Mouse (Mus musculus) midbrain, embryonic 11.5 days (tissue): Measurements from ENCODE around the gene Zbp1. TPM values are rescaled to one million over a fixed set of nuclear protein-coding genes. Genes with fewer than 3 reads are reported as not detected.

Source experiments
- ATAC-seq: fragments of 200-750 bp; cut with Nextera tagmentation; 2 replicates; pipeline ENCODE4 v1.8.0; 2017; ENCODE audit warnings: moderate TSS enrichment, moderate library complexity; ENCODE audit not compliant: low FRiP score
- DNase-seq: peaks from one replicate; pipeline ENCODE4 v3.0.0; 2015; ENCODE audit warnings: low spot score; ENCODE audit errors: missing footprints
- H3K27ac ChIP-seq: fragments of 300-500 bp; sonication (generic); 2 replicates; pipeline ENCODE4 v1.5.1; 2014; ENCODE audit warnings: low read depth, low read length
- H3K27me3 ChIP-seq: fragments of 300-500 bp; sonication (generic); 2 replicates; pipeline ENCODE4 v1.6.1; 2014; ENCODE audit warnings: mild to moderate bottlenecking, low read length, moderate library complexity, mixed read lengths; ENCODE audit not compliant: control insufficient read depth, insufficient read depth
- H3K36me3 ChIP-seq: fragments of 300-500 bp; sonication (generic); 2 replicates; pipeline ENCODE4 v1.6.1; 2014; ENCODE audit warnings: mild to moderate bottlenecking, low read length, moderate library complexity, mixed read lengths; ENCODE audit not compliant: control insufficient read depth, insufficient read depth
- H3K4me1 ChIP-seq: fragments of 300-500 bp; sonication (generic); 2 replicates; pipeline ENCODE4 v1.6.1; 2014; ENCODE audit warnings: low read length; ENCODE audit not compliant: control insufficient read depth, insufficient read depth
- H3K4me2 ChIP-seq: fragments of 300-500 bp; sonication (generic); 2 replicates; pipeline ENCODE4 v1.6.1; 2014; ENCODE audit warnings: mild to moderate bottlenecking, moderate library complexity
- H3K4me3 ChIP-seq: fragments of 300-500 bp; sonication (generic); 2 replicates; pipeline ENCODE4 v1.5.1; 2014; ENCODE audit warnings: low read depth, low read length
- H3K9ac ChIP-seq: fragments of 300-500 bp; sonication (generic); 2 replicates; pipeline ENCODE4 v1.6.1; 2014; ENCODE audit warnings: low read length
- H3K9me3 ChIP-seq: fragments of 300-500 bp; sonication (generic); 2 replicates; pipeline ENCODE4 v1.6.1; 2016; ENCODE audit warnings: low read length; ENCODE audit not compliant: control insufficient read depth
- WGBS: fragments of 180-500 bp; shearing (Covaris S2); extraction: QIAGEN DNeasy Blood & Tissue Kit; methylation state at CpG from one replicate; pipeline ENCODE4 v1.1.7; 2014; 5-methylcytosine and 5-hydroxymethylcytosine counted together
- polyA plus RNA-seq: library from polyadenylated mRNA; unstranded; fragments of >200 nt; fragmentation: Nextera tagmentation; extraction: Ambion mirVana; gene quantifications from 2 replicates; pipeline ENCODE4 v1.2.1, GENCODE M21; 2014

The Zbp1 gene
- polyA plus RNA-seq, 1 experiment from 2014 or later = 0.55 TPM

GRCm38 (mm10) chr2:173171956-173172355 lies 46.8 kb downstream of the Zbp1 start:
- DNase-seq (no peak), ATAC-seq (no peak)
- H3K4me3 ChIP-seq = no peak overlapping the region
- H3K4me1 ChIP-seq = peaks cover 31% of the 10 kb centered on the region
- H3K9me3 ChIP-seq = 0 out of 2 replicates have a peak, but pooled peaks cover 3% of the 10 kb centered on the region
- H3K27me3 ChIP-seq = no peaks in the 10 kb centered on the region; the same call in 1 of the 2 replicates
- peak overlapping the region; percentile 70 for H3K27ac ChIP-seq
- H3K36me3 ChIP-seq = no peaks in the 10 kb centered on the region
- peak overlapping the region; percentile 37; the same call in 1 of the 2 replicates for H3K4me2 ChIP-seq
- H3K9ac ChIP-seq = peak overlapping the region; percentile 43; the same call in 1 of the 2 replicates
- 90% methylated on average over 5 of the region's 5 CpGs for WGBS

DNA sequence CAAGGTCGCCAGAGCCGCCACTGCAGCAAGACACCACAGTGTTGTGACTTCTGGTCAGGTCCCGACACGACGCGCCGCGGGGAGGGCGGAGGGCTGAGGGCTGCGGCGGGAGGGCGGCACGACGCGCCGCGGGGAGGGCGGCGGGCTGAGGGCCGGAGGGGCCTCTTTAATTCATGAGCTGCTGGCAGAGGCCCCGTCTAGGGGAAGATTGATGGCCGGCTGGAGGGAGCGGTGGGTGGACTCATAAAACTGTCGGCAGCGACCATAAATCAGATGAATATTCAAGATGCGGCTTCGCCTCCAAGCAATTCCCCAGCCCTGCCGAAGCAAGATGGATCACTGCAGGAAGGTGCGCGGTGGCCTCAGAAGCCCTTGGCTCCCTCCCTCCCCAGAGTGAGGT lies 47.3 kb downstream of the Zbp1 start:
- Histone ChIP-seq H3K36me3 (no peaks in the 10 kb centered on the region), H3K4me2 (peak overlapping the region; percentile 37), H3K9ac (peak overlapping the region; percentile 43; the same call in 1 of the 2 replicates), H3K27ac (peak overlapping the region; percentile 70), H3K27me3 (no peaks in the 10 kb centered on the region; the same call in 1 of the 2 replicates), H3K4me3 (peak overlapping the region; percentile 13; the same call in 1 of the 2 replicates), H3K4me1 (peaks cover 31% of the 10 kb centered on the region), H3K9me3 (0 out of 2 replicates have a peak, but pooled peaks cover 3% of the 10 kb centered on the region)
- peak; percentile 93 for DNase-seq
- 5% methylated on average over 21 of the region's 30 CpGs for WGBS
- peak; percentile 19 for ATAC-seq

DNA sequence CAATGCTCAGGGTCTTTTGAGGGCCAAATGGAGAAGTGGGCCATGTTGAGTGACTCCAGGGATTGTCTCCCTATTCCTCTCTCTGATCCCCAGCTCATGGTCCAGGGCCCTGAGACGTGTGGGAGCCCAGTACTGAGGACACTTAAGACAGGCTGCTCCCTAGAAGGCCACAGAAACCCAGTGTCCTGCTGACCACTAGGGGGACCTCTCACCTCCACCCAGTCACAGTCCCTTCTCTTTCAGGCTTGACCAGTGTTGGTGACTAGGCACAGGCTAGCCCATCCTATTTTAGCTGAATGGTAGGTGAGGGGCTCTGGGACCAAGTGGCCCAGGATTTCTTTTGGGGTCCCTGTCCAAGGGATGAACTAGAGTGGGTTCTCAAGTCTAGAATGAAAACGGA lies 48.0 kb downstream of the Zbp1 start:
- WGBS = 47% methylated on average over 2 of the region's 2 CpGs
- DNase-seq = no peak
- Histone ChIP-seq H3K9me3 (0 out of 2 replicates have a peak, but pooled peaks cover 3% of the 10 kb centered on the region), H3K27ac (peak overlapping the region; percentile 70; the same call in 1 of the 2 replicates), H3K4me2 (no peak overlapping the region), H3K4me1 (peaks cover 31% of the 10 kb centered on the region), H3K9ac (no peak overlapping the region), H3K36me3 (no peaks in the 10 kb centered on the region), H3K4me3 (no peak overlapping the region), H3K27me3 (no peaks in the 10 kb centered on the region; the same call in 1 of the 2 replicates)
- no peak for ATAC-seq

GRCm38 (mm10) chr2:173170081-173170480 lies 48.6 kb downstream of the Zbp1 start:
- ATAC-seq (no peak), DNase-seq (no peak)
- 59% methylated on average over 2 of the region's 2 CpGs for WGBS
- Histone ChIP-seq H3K4me3 (no peak overlapping the region), H3K27me3 (no peaks in the 10 kb centered on the region; the same call in 1 of the 2 replicates), H3K4me2 (no peak overlapping the region), H3K4me1 (peaks cover 31% of the 10 kb centered on the region), H3K9ac (no peak overlapping the region), H3K27ac (no peak overlapping the region), H3K36me3 (no peaks in the 10 kb centered on the region), H3K9me3 (no peaks in the 10 kb centered on the region)

GRCm38 (mm10) chr2:173168411-173168851 lies 50.3 kb downstream of the Zbp1 start:
- H3K27ac ChIP-seq = no peak overlapping the region
- no peaks in the 10 kb centered on the region for H3K9me3 ChIP-seq
- H3K4me3 ChIP-seq = no peak overlapping the region
- peaks cover 23% of the 10 kb centered on the region for H3K4me1 ChIP-seq
- peak; percentile 72 for DNase-seq
- H3K9ac ChIP-seq = no peak overlapping the region
- whole genome bisulfite sequencing = 81% methylated on average over 5 of the region's 5 CpGs
- no peak overlapping the region for H3K4me2 ChIP-seq
- ATAC-seq = no peak
- no peaks in the 10 kb centered on the region; the same call in 1 of the 2 replicates for H3K27me3 ChIP-seq
- no peaks in the 10 kb centered on the region for H3K36me3 ChIP-seq

DNA sequence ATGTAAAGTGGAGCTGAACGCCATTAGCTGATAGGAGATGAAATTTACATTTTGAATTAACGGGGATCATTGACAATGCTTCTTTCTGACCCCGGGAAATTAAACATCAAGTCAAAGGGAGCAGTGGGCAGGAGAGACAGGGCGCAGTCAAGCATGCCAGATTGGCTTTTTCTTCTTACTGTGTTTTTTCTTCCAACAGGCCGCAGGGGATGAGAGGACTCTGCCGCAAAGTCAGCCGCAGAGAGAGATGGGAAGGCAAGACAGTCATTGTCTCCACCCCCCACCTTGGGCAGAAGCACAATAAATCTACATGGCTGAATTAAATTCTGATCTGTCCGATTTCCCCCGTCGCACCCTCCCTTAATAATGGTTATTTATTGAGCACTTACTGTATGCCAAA lies 53.4 kb downstream of the Zbp1 start:
- Histone ChIP-seq H3K27ac (no peak overlapping the region), H3K9me3 (no peaks in the 10 kb centered on the region), H3K9ac (no peak overlapping the region), H3K36me3 (no peaks in the 10 kb centered on the region), H3K4me3 (no peak overlapping the region), H3K4me2 (no peak overlapping the region), H3K27me3 (no peaks in the 10 kb centered on the region), H3K4me1 (no peaks in the 10 kb centered on the region)
- DNase-seq (no peak), ATAC-seq (no peak)
- 83% methylated on average over 10 of the region's 10 CpGs for WGBS

DNA sequence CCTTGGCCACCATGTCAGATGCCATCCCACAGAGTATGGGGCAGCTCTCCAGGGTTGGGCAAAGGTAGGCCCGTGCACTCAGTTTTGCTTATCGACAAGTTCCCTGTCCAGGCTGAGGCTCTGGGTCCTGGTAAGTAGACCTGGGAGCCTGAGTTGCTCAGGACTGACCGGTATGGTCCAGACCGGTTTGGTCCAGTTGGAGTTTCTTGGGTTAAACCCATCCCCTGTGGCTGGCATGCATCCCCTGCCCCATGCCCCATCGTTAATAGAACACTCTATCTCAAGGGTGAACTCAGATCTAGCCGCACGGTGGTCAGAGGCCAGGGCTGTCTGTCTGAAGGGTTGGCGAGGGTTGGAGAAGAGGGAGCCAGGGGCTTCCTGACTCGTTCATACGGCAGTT lies 53.8 kb downstream of the Zbp1 start:
- no peak overlapping the region for H3K27ac ChIP-seq
- ATAC-seq (no peak), DNase-seq (peak; percentile 61)
- H3K9me3 ChIP-seq = no peaks in the 10 kb centered on the region
- no peak overlapping the region for H3K4me2 ChIP-seq
- WGBS = 85% methylated on average over 10 of the region's 10 CpGs
- no peaks in the 10 kb centered on the region for H3K4me1 ChIP-seq
- H3K27me3 ChIP-seq = no peaks in the 10 kb centered on the region
- no peaks in the 10 kb centered on the region for H3K36me3 ChIP-seq
- H3K4me3 ChIP-seq = no peak overlapping the region
- no peak overlapping the region for H3K9ac ChIP-seq

- Histone ChIP-seq H3K36me3 (no peaks in the 10 kb centered on the region), H3K4me2 (no peak overlapping the region), H3K9me3 (no peaks in the 10 kb centered on the region), H3K4me1 (no peaks in the 10 kb centered on the region), H3K9ac (no peak overlapping the region), H3K27ac (no peak overlapping the region), H3K4me3 (no peak overlapping the region), H3K27me3 (no peaks in the 10 kb centered on the region)
- WGBS = 52% methylated on average over 2 of the region's 2 CpGs
- no peak for ATAC-seq
- DNase-seq = peak; percentile 86
Observed at GRCm38 (mm10) chr2:173164358-173164757, 54.4 kb downstream of the Zbp1 start.

GRCm38 (mm10) chr2:173163380-173163779 lies 55.3 kb downstream of the Zbp1 start:
- Histone ChIP-seq H3K4me2 (no peak overlapping the region), H3K27ac (no peak overlapping the region), H3K9ac (no peak overlapping the region), H3K27me3 (no peaks in the 10 kb centered on the region), H3K4me3 (no peak overlapping the region), H3K36me3 (no peaks in the 10 kb centered on the region), H3K9me3 (no peaks in the 10 kb centered on the region), H3K4me1 (no peaks in the 10 kb centered on the region)
- WGBS = 79% methylated on average over 8 of the region's 8 CpGs
- DNase-seq (peak; percentile 57), ATAC-seq (no peak)
